Mouse (Mus musculus) embryonic facial prominence, embryonic 13.5 days (tissue): ENCODE data around the gene Adh6b. TPM values are rescaled to one million over a fixed set of nuclear protein-coding genes. Genes with fewer than 3 reads are reported as not detected.

Source experiments
- polyA plus RNA-seq: library from polyadenylated mRNA; unstranded; fragments of >200 nt; fragmentation: Nextera tagmentation; extraction: Ambion mirVana; gene quantifications from 2 replicates; pipeline ENCODE4 v1.2.1, GENCODE M21; 2015

Adh6b gene
- polyA plus RNA-seq, 1 experiment from 2014 or later: 0.37 TPM

Other genes starting within 250 kb of the Adh6b start
- gene Trmt10a, start 198.3 kb upstream of the Adh6b start, polyA plus RNA-seq: 12.4 and 14.0 TPM in 2 replicates
- gene Mttp, start 196.8 kb upstream of the Adh6b start, polyA plus RNA-seq: 8.7 and 13.3 TPM in 2 replicates
- 0.74 and 0.81 TPM in 2 replicates for gene 4930579F01Rik, start 147.9 kb upstream of the Adh6b start, polyA plus RNA-seq
- 3.1 and 3.6 TPM in 2 replicates for gene Adh7, start 124.0 kb upstream of the Adh6b start, polyA plus RNA-seq
- gene Adh1, start 80.8 kb upstream of the Adh6b start, polyA plus RNA-seq: 7.1 and 14.3 TPM in 2 replicates
- 0.19 TPM in 1 of 2 replicates, not detected in the other for gene Adh6a, start 28.5 kb upstream of the Adh6b start, polyA plus RNA-seq
- gene Adh4, start 73.7 kb downstream of the Adh6b start, polyA plus RNA-seq: not detected in 2 replicates
- 228 and 237 TPM in 2 replicates for gene Adh5, start 101.3 kb downstream of the Adh6b start, polyA plus RNA-seq
- 38.3 and 44.5 TPM in 2 replicates for gene Metap1, start 147.7 kb downstream of the Adh6b start, polyA plus RNA-seq
- 382 and 420 TPM in 2 replicates for gene Eif4e, start 184.4 kb downstream of the Adh6b start, polyA plus RNA-seq